Mouse (Mus musculus): Measurements from ENCODE around the gene Nsmce4a.

GRCm38 (mm10) chr7:130590845-130591437 lies 18.0 kb upstream of the Nsmce4a start:
- TF ChIP-seq POLR2A (IDR thresholded peaks at IDR 0.05; ENCODE audit: low read depth, low read length), result no peak
- TF ChIP-seq CHD2 (IDR thresholded peaks at IDR 0.05; ENCODE audit: low read length), result no peak
- no peak for TF ChIP-seq CTCF (conservative IDR thresholded peaks at IDR 0.05 in 1 of 2, IDR thresholded peaks at IDR 0.05 in 1 of 2; ENCODE audit: low read depth in 2 of 2, low read length in 2 of 2)
- TF ChIP-seq RCOR1 (conservative IDR thresholded peaks at IDR 0.05; ENCODE audit: low read depth, low read length), result no peak
- TF ChIP-seq SMC3 (IDR thresholded peaks at IDR 0.05; ENCODE audit: low read depth, low read length), result no peak
- TF ChIP-seq ZC3H11A (IDR thresholded peaks at IDR 0.05; ENCODE audit: low read depth, low read length), result no peak
- no peak for TF ChIP-seq USF1 (IDR thresholded peaks at IDR 0.05; ENCODE audit: low read depth, low read length)
